Mouse (Mus musculus) stomach, embryonic 16.5 days (tissue): Measurements from ENCODE around the gene Rab44. TPM values are rescaled to one million over a fixed set of nuclear protein-coding genes. Genes with fewer than 3 reads are reported as not detected.
A peak's percentile ranks its signal among the peaks of the same experiment; 100 is the strongest.

Source experiments
- ATAC-seq: fragments of 200-750 bp; cut with Nextera tagmentation; 2 replicates; pipeline ENCODE4 v1.8.0; 2017; ENCODE audit warnings: moderate number of reproducible peaks, moderate TSS enrichment; ENCODE audit not compliant: insufficient read depth, low FRiP score
- H3K27ac ChIP-seq: fragments of 300-500 bp; sonication (generic); 2 replicates; pipeline ENCODE4 v1.5.1; 2014; ENCODE audit warnings: low read length
- H3K27me3 ChIP-seq: fragments of 300-500 bp; sonication (generic); 2 replicates; pipeline ENCODE4 v1.6.1; 2014; ENCODE audit warnings: low read length, control low read depth, mixed read lengths; ENCODE audit not compliant: control insufficient read depth, insufficient read depth
- H3K36me3 ChIP-seq: fragments of 300-500 bp; sonication (generic); 2 replicates; pipeline ENCODE4 v1.6.1; 2014; ENCODE audit warnings: low read length; ENCODE audit not compliant: control insufficient read depth, insufficient read depth
- H3K4me1 ChIP-seq: fragments of 300-500 bp; sonication (generic); 2 replicates; pipeline ENCODE4 v1.6.1; 2014; ENCODE audit warnings: low read length, control low read depth, mixed read lengths; ENCODE audit not compliant: control insufficient read depth, insufficient read depth
- H3K4me2 ChIP-seq: fragments of 300-500 bp; sonication (generic); 2 replicates; pipeline ENCODE4 v1.6.1; 2014; ENCODE audit warnings: low read depth, low read length, mixed read lengths
- H3K4me3 ChIP-seq: fragments of 300-500 bp; sonication (generic); replicated peaks from 2 replicates; pipeline ENCODE4 v1.5.1; 2014; ENCODE audit warnings: mild to moderate bottlenecking, low read length
- H3K9ac ChIP-seq: fragments of 300-500 bp; sonication (generic); 2 replicates; pipeline ENCODE4 v1.6.1; 2014; ENCODE audit warnings: low read length
- H3K9me3 ChIP-seq: fragments of 300-500 bp; sonication (generic); replicated peaks from 2 replicates; pipeline ENCODE4 v1.6.1; 2016; ENCODE audit warnings: low read length, control low read depth; ENCODE audit not compliant: control insufficient read depth
- WGBS: fragments of 180-500 bp; shearing (Covaris S2); extraction: QIAGEN DNeasy Blood & Tissue Kit; methylation state at CpG from one replicate; pipeline ENCODE4 v1.1.7; 2014; 5-methylcytosine and 5-hydroxymethylcytosine counted together
- polyA plus RNA-seq: library from polyadenylated mRNA; unstranded; fragments of >200 nt; fragmentation: Nextera tagmentation; extraction: Ambion mirVana; gene quantifications from 2 replicates; pipeline ENCODE4 v1.2.1, GENCODE M21; 2015

The Rab44 gene
- polyA plus RNA-seq, 1 experiment from 2014 or later, result 4.1 TPM

- H3K4me3 ChIP-seq, result no peak overlapping the region
- H3K4me2 ChIP-seq, result no peak overlapping the region
- 52% methylated on average over 10 of the region's 10 CpGs for WGBS
- H3K9me3 ChIP-seq, result no peaks in the 10 kb centered on the region
- H3K4me1 ChIP-seq, result peaks cover 14% of the 10 kb centered on the region; the same call in 1 of the 2 replicates
- no peak overlapping the region for H3K27ac ChIP-seq
- H3K27me3 ChIP-seq, result no peaks in the 10 kb centered on the region
- no peak for ATAC-seq
- H3K9ac ChIP-seq, result no peak overlapping the region
- no peaks in the 10 kb centered on the region for H3K36me3 ChIP-seq
These were observed 73.3 kb downstream of the Rab44 start for GRCm38 (mm10) chr17:29186989-29187859.

- no peaks in the 10 kb centered on the region for H3K27me3 ChIP-seq
- 11% methylated on average over 12 of the region's 12 CpGs for WGBS
- peak; percentile 49; the same call in 1 of the 2 replicates for ATAC-seq
- H3K36me3 ChIP-seq, result no peaks in the 10 kb centered on the region
- peaks cover 14% of the 10 kb centered on the region; the same call in 1 of the 2 replicates for H3K4me1 ChIP-seq
- H3K4me2 ChIP-seq, result 0 out of 2 replicates have a peak overlapping the region, but pooled peaks have one; percentile 12
- no peak overlapping the region; the same call in 1 of the 2 replicates for H3K9ac ChIP-seq
- H3K4me3 ChIP-seq, result no peak overlapping the region
- no peak overlapping the region for H3K27ac ChIP-seq
- no peaks in the 10 kb centered on the region for H3K9me3 ChIP-seq
These were observed 75.0 kb downstream of the Rab44 start for GRCm38 (mm10) chr17:29188989-29189388.

GRCm38 (mm10) chr17:29195579-29195978 is 81.6 kb downstream of the Rab44 start:
- Histone ChIP-seq H3K27me3 (no peaks in the 10 kb centered on the region), H3K27ac (no peak overlapping the region), H3K9me3 (no peaks in the 10 kb centered on the region), H3K4me2 (no peak overlapping the region), H3K4me1 (peaks cover 9% of the 10 kb centered on the region), H3K4me3 (no peak overlapping the region), H3K9ac (no peak overlapping the region), H3K36me3 (no peaks in the 10 kb centered on the region)
- 47% methylated on average over 4 of the region's 4 CpGs for WGBS
- ATAC-seq, result no peak

Other genes with a start within 250 kb of the Rab44 start
- 0.25 and 0.31 TPM in 2 replicates for gene 4930539E08Rik, start 198.8 kb upstream of the Rab44 start, polyA plus RNA-seq
- 0.21 TPM in 1 of 2 replicates, not detected in the other for gene Pxt1, start 170.3 kb upstream of the Rab44 start, polyA plus RNA-seq
- 77.2 and 78.3 TPM in 2 replicates for gene Kctd20, start 162.2 kb upstream of the Rab44 start, polyA plus RNA-seq
- gene Stk38, start 106.2 kb upstream of the Rab44 start, polyA plus RNA-seq, result 118 and 120 TPM in 2 replicates
- gene Srsf3, start 81.5 kb upstream of the Rab44 start, polyA plus RNA-seq, result 456 and 477 TPM in 2 replicates
- gene Cdkn1a, start 23.2 kb upstream of the Rab44 start, polyA plus RNA-seq, result 144 and 167 TPM in 2 replicates
- gene Cpne5, start 124.0 kb downstream of the Rab44 start, polyA plus RNA-seq, result 6.9 and 7.5 TPM in 2 replicates
- 129 and 130 TPM in 2 replicates for gene Ppil1, start 150.0 kb downstream of the Rab44 start, polyA plus RNA-seq
- 82.2 and 83.0 TPM in 2 replicates for gene BC004004, start 154.6 kb downstream of the Rab44 start, polyA plus RNA-seq
- 1.8 and 2.6 TPM in 2 replicates for gene Pi16, start 203.5 kb downstream of the Rab44 start, polyA plus RNA-seq
- 91.7 and 102 TPM in 2 replicates for gene Mtch1, start 233.8 kb downstream of the Rab44 start, polyA plus RNA-seq
- 12.1 and 13.1 TPM in 2 replicates for gene Fgd2, start 246.8 kb downstream of the Rab44 start, polyA plus RNA-seq